Mouse (Mus musculus): ENCODE data around the gene Usmg5.

DNA sequence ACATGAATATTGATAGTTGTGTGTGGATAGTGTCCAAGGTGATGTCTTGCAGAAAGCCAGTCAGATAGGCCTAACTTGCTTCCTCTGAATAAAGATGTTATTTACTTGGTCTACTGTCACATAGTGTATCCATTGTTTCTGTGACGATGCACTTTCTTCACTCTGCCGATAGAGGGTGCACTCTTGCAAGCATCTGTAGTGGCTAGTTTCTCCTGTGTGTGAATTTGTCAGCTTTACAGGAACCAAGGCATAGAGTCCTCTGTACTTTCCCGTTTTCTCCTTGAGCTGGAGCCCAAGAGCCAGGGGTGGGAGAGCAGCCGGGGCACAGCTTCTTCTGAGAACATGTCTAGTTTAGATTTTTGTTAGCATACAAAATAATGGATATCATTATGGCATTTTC lies 30.6 kb upstream of the Usmg5 start:
- TF ChIP-seq CTCF (IDR thresholded peaks at IDR 0.05; ENCODE audit: borderline replicate concordance, extremely low read depth, insufficient read depth, insufficient read length), result peak; percentile 77; the same call in 1 of the 2 replicates
- no peak for TF ChIP-seq POLR2A (IDR thresholded peaks at IDR 0.05; ENCODE audit: borderline replicate concordance, extremely low read depth, insufficient read depth, insufficient read length, poor library complexity, severe bottlenecking)

All from brain, embryonic 14.5 days (tissue).